Mouse (Mus musculus) right cerebral cortex, postnatal 10 days (tissue): ENCODE measurements around the gene 9130019O22Rik.
"Not testable (repeated sequence)": the region's sequence is repeated elsewhere in the genome, so short reads cannot be mapped to it uniquely, and the experiment has no call there.

ENCODE experiments used
- DNase-seq, 2 experiments: peaks; one replicate each; pipeline ENCODE4 v3.0.0; 2021; ENCODE audit warnings: low spot score in 2 of 2

9130019O22Rik gene

GRCm38 (mm10) chr7:127386641-127387392, at the start of gene 9130019O22Rik:
9130019O22Rik (minus strand) TSS chr7:127387166.
- peak; percentile 94 to 96 for DNase-seq

GRCm38 (mm10) chr7:127435206-127435605, 48.2 kb upstream of the 9130019O22Rik start:
- DNase-seq = no peak

GRCm38 (mm10) chr7:127426354-127426753, 39.4 kb upstream of the 9130019O22Rik start:
- DNase-seq = no peak

- no peak for DNase-seq
Observed at GRCm38 (mm10) chr7:127425911-127426310, 38.9 kb upstream of the 9130019O22Rik start.

- no peak for DNase-seq
Observed at GRCm38 (mm10) chr7:127425291-127425690, 38.3 kb upstream of the 9130019O22Rik start.

GRCm38 (mm10) chr7:127422247-127422646, 35.3 kb upstream of the 9130019O22Rik start:
- DNase-seq = peak; percentile 67 to 81

- DNase-seq = peak; percentile 94 to 95
Observed at GRCm38 (mm10) chr7:127421388-127422191, 34.6 kb upstream of the 9130019O22Rik start, which contains the start of gene Zfp688. Zfp688 (minus strand) TSS chr7:127422068.

- no peak for DNase-seq
Observed at GRCm38 (mm10) chr7:127411418-127411817, 24.5 kb upstream of the 9130019O22Rik start.

GRCm38 (mm10) chr7:127406002-127406987, 19.3 kb upstream of the 9130019O22Rik start, which contains the start of gene Zfp764:
Zfp764 (minus strand) TSS chr7:127406822.
- DNase-seq = peak; percentile 88

GRCm38 (mm10) chr7:127404101-127404500, 17.1 kb upstream of the 9130019O22Rik start:
- DNase-seq = not testable (repeated sequence)

- DNase-seq = no peak
Observed at GRCm38 (mm10) chr7:127402980-127403379, 16.0 kb upstream of the 9130019O22Rik start.

GRCm38 (mm10) chr7:127400355-127400754, 13.4 kb upstream of the 9130019O22Rik start:
- DNase-seq = no peak

GRCm38 (mm10) chr7:127393944-127394333, 7.0 kb upstream of the 9130019O22Rik start:
- DNase-seq = no peak

GRCm38 (mm10) chr7:127393157-127393943, 6.4 kb upstream of the 9130019O22Rik start, which contains the start of gene E430018J23Rik:
E430018J23Rik (minus strand) TSS chr7:127393629.
- peak; percentile 97 to 98 for DNase-seq

- DNase-seq = no peak
Observed at GRCm38 (mm10) chr7:127392251-127392824, 5.4 kb upstream of the 9130019O22Rik start.

GRCm38 (mm10) chr7:127391538-127391937, 4.6 kb upstream of the 9130019O22Rik start:
- DNase-seq = peak in 1 of 2 experiments; percentile 26

GRCm38 (mm10) chr7:127390306-127390705, 3.3 kb upstream of the 9130019O22Rik start:
- no peak for DNase-seq

GRCm38 (mm10) chr7:127388201-127388600, 1.2 kb upstream of the 9130019O22Rik start:
- DNase-seq = not testable (repeated sequence)

- DNase-seq = not testable (repeated sequence)
Observed at GRCm38 (mm10) chr7:127385560-127385959, 1.4 kb downstream of the 9130019O22Rik start.
